Mouse (Mus musculus): ENCODE data around the gene Hoxd9. TPM values are rescaled to one million over a fixed set of nuclear protein-coding genes. Genes with fewer than 3 reads are reported as not detected.
A peak's percentile ranks its signal among the peaks of the same experiment; 100 is the strongest.

Gene Hoxd9
- polyA plus RNA-seq, 1 experiment from 2014 or later, result not detected

- peak overlapping the region; percentile 55 for H3K4me2 ChIP-seq (ENCODE audit: low read depth, low read length, severe bottlenecking)
- no peak overlapping the region for H3K9ac ChIP-seq (ENCODE audit: low read length)
- DNase-seq (ENCODE audit: low spot score) (peak; percentile 71), ATAC-seq (replicated peaks; ENCODE audit: low FRiP score) (0 out of 2 replicates have a peak, but pooled peaks have one; percentile 36)
- peak overlapping the region; percentile 28 for H3K4me3 ChIP-seq (ENCODE audit: low read depth, low read length)
- H3K4me1 ChIP-seq (replicated peaks; ENCODE audit: control insufficient read depth, insufficient read depth, low read length), result peaks cover 3% of the 10 kb centered on the region; the same call in 1 of the 2 replicates
- H3K36me3 ChIP-seq (ENCODE audit: control insufficient read depth, insufficient read depth, low read length), result no peaks in the 10 kb centered on the region
- under 1% methylated on average over 85 of the region's 86 CpGs for WGBS
- H3K27ac ChIP-seq (ENCODE audit: low read depth, low read length), result no peak overlapping the region
- no peaks in the 10 kb centered on the region for H3K9me3 ChIP-seq (ENCODE audit: control insufficient read depth, low read length)
- peaks cover 97% of the 10 kb centered on the region for H3K27me3 ChIP-seq (ENCODE audit: control insufficient read depth, insufficient read depth, low read length)
These were observed 900 bp downstream of the Hoxd9 start for GRCm38 (mm10) chr2:74698201-74699052.

GRCm38 (mm10) chr2:74699053-74699430 lies 1.5 kb downstream of the Hoxd9 start:
- Histone ChIP-seq H3K4me3 (ENCODE audit: low read depth, low read length) (no peak overlapping the region), H3K36me3 (ENCODE audit: control insufficient read depth, insufficient read depth, low read length) (no peaks in the 10 kb centered on the region), H3K4me2 (ENCODE audit: low read depth, low read length, severe bottlenecking) (no peak overlapping the region), H3K27me3 (ENCODE audit: control insufficient read depth, insufficient read depth, low read length) (peaks cover 97% of the 10 kb centered on the region), H3K4me1 (replicated peaks; ENCODE audit: control insufficient read depth, insufficient read depth, low read length) (peaks cover 3% of the 10 kb centered on the region; the same call in 1 of the 2 replicates), H3K27ac (ENCODE audit: low read depth, low read length) (no peak overlapping the region), H3K9ac (ENCODE audit: low read length) (no peak overlapping the region), H3K9me3 (ENCODE audit: control insufficient read depth, low read length) (no peaks in the 10 kb centered on the region)
- DNase-seq (ENCODE audit: low spot score) (peak; percentile 60), ATAC-seq (replicated peaks; ENCODE audit: low FRiP score) (no peak)
- under 1% methylated on average over 17 of the region's 17 CpGs for WGBS

- Histone ChIP-seq H3K9me3 (ENCODE audit: control insufficient read depth, low read length) (no peaks in the 10 kb centered on the region), H3K27me3 (ENCODE audit: control insufficient read depth, insufficient read depth, low read length) (peaks cover 97% of the 10 kb centered on the region), H3K4me2 (ENCODE audit: low read depth, low read length, severe bottlenecking) (no peak overlapping the region), H3K27ac (ENCODE audit: low read depth, low read length) (no peak overlapping the region), H3K9ac (ENCODE audit: low read length) (no peak overlapping the region), H3K4me3 (ENCODE audit: low read depth, low read length) (no peak overlapping the region), H3K4me1 (replicated peaks; ENCODE audit: control insufficient read depth, insufficient read depth, low read length) (peaks cover 4% of the 10 kb centered on the region), H3K36me3 (ENCODE audit: control insufficient read depth, insufficient read depth, low read length) (no peaks in the 10 kb centered on the region)
- DNase-seq (ENCODE audit: low spot score) (peak; percentile 58), ATAC-seq (replicated peaks; ENCODE audit: low FRiP score) (no peak)
- WGBS, result 2% methylated on average over 23 of the region's 23 CpGs
These were observed 2.4 kb downstream of the Hoxd9 start for GRCm38 (mm10) chr2:74699664-74700545.

GRCm38 (mm10) chr2:74700546-74701112 lies 3.1 kb downstream of the Hoxd9 start:
- Histone ChIP-seq H3K9me3 (ENCODE audit: control insufficient read depth, low read length) (no peaks in the 10 kb centered on the region), H3K36me3 (ENCODE audit: control insufficient read depth, insufficient read depth, low read length) (no peaks in the 10 kb centered on the region), H3K4me1 (replicated peaks; ENCODE audit: control insufficient read depth, insufficient read depth, low read length) (peaks cover 9% of the 10 kb centered on the region), H3K4me3 (ENCODE audit: low read depth, low read length) (no peak overlapping the region), H3K27me3 (ENCODE audit: control insufficient read depth, insufficient read depth, low read length) (peaks cover 97% of the 10 kb centered on the region), H3K27ac (ENCODE audit: low read depth, low read length) (no peak overlapping the region), H3K4me2 (ENCODE audit: low read depth, low read length, severe bottlenecking) (no peak overlapping the region), H3K9ac (ENCODE audit: low read length) (no peak overlapping the region)
- ATAC-seq (replicated peaks; ENCODE audit: low FRiP score), result no peak
- WGBS, result under 1% methylated on average over 22 of the region's 22 CpGs
- DNase-seq (ENCODE audit: low spot score), result peak; percentile 55

GRCm38 (mm10) chr2:74701949-74702819 lies 4.7 kb downstream of the Hoxd9 start:
- H3K27me3 ChIP-seq (ENCODE audit: control insufficient read depth, insufficient read depth, low read length), result peaks cover 96% of the 10 kb centered on the region
- H3K9ac ChIP-seq (ENCODE audit: low read length), result no peak overlapping the region
- DNase-seq (ENCODE audit: low spot score) (peak; percentile 89), ATAC-seq (replicated peaks; ENCODE audit: low FRiP score) (no peak)
- H3K36me3 ChIP-seq (ENCODE audit: control insufficient read depth, insufficient read depth, low read length), result no peaks in the 10 kb centered on the region
- 12% methylated on average over 17 of the region's 17 CpGs for WGBS
- peaks cover 9% of the 10 kb centered on the region for H3K4me1 ChIP-seq (replicated peaks; ENCODE audit: control insufficient read depth, insufficient read depth, low read length)
- H3K27ac ChIP-seq (ENCODE audit: low read depth, low read length), result no peak overlapping the region
- no peak overlapping the region for H3K4me3 ChIP-seq (ENCODE audit: low read depth, low read length)
- no peak overlapping the region for H3K4me2 ChIP-seq (ENCODE audit: low read depth, low read length, severe bottlenecking)
- no peaks in the 10 kb centered on the region for H3K9me3 ChIP-seq (ENCODE audit: control insufficient read depth, low read length)

GRCm38 (mm10) chr2:74702820-74703219 lies 5.3 kb downstream of the Hoxd9 start:
- Histone ChIP-seq H3K36me3 (ENCODE audit: control insufficient read depth, insufficient read depth, low read length) (no peaks in the 10 kb centered on the region), H3K4me3 (ENCODE audit: low read depth, low read length) (no peak overlapping the region), H3K9me3 (ENCODE audit: control insufficient read depth, low read length) (no peaks in the 10 kb centered on the region), H3K27ac (ENCODE audit: low read depth, low read length) (no peak overlapping the region), H3K27me3 (ENCODE audit: control insufficient read depth, insufficient read depth, low read length) (peaks cover 96% of the 10 kb centered on the region), H3K4me1 (replicated peaks; ENCODE audit: control insufficient read depth, insufficient read depth, low read length) (peaks cover 9% of the 10 kb centered on the region), H3K9ac (ENCODE audit: low read length) (no peak overlapping the region), H3K4me2 (ENCODE audit: low read depth, low read length, severe bottlenecking) (no peak overlapping the region)
- DNase-seq (ENCODE audit: low spot score), result peak; percentile 31
- WGBS, result 15% methylated on average over 6 of the region's 6 CpGs
- ATAC-seq (replicated peaks; ENCODE audit: low FRiP score), result no peak

- Histone ChIP-seq H3K4me2 (ENCODE audit: low read depth, low read length, severe bottlenecking) (no peak overlapping the region), H3K4me1 (replicated peaks; ENCODE audit: control insufficient read depth, insufficient read depth, low read length) (peaks cover 6% of the 10 kb centered on the region), H3K27me3 (ENCODE audit: control insufficient read depth, insufficient read depth, low read length) (peaks cover 96% of the 10 kb centered on the region), H3K4me3 (ENCODE audit: low read depth, low read length) (no peak overlapping the region), H3K9me3 (ENCODE audit: control insufficient read depth, low read length) (no peaks in the 10 kb centered on the region), H3K9ac (ENCODE audit: low read length) (no peak overlapping the region), H3K27ac (ENCODE audit: low read depth, low read length) (no peak overlapping the region), H3K36me3 (ENCODE audit: control insufficient read depth, insufficient read depth, low read length) (no peaks in the 10 kb centered on the region)
- ATAC-seq (replicated peaks; ENCODE audit: low FRiP score) (no peak), DNase-seq (ENCODE audit: low spot score) (peak; percentile 50)
- 6% methylated on average over 10 of the region's 10 CpGs for WGBS
These were observed 5.8 kb downstream of the Hoxd9 start for GRCm38 (mm10) chr2:74703317-74703716.
